In the genomic region with DNA sequence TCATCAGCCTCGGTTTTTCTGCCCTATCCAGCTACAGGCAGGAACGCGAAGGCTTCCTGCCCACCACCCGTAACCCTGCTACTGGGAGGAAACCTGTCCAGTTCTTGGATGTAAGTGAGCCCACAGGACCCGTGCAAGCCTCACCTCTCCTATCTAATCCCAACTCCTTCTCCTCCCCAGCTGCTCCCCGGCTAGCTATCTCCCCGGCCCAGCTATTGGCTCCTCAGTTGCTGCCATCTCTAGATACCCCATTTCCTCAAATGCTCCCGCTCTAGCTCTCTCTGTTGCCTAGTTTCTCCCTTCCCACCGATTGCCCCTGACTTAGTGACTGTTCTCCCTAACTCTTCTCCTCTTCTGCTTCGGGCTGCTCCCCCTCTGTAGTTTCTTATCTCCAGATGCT, we compare ENCODE assay signal across 12 mouse cellular contexts. TPM values are rescaled to one million over a fixed set of nuclear protein-coding genes. Genes with fewer than 3 reads are reported as not detected.
DNase-seq lines count a peak whose midpoint lies in the region; ATAC-seq lines count a peak whose summit lies in the region.
"Had no signal": no experiment of that assay in that cellular context is flagged by ENCODE, and none has a peak within 500 bp of the region (broad histone marks: within the 10 kb centered on the region; RNA-seq: fewer than 3 reads in every experiment).

No protein-coding gene starts in this region.

- H3K4me2 ChIP-seq in midbrain, embryonic 11.5 days: no peak overlapping the region
- peak overlapping the region; percentile 74 for H3K4me2 ChIP-seq in liver, embryonic 11.5 days
- peak overlapping the region; percentile 35; the same call in 1 of the 2 replicates for H3K4me2 ChIP-seq in stomach, embryonic 14.5 days (replicated peaks; ENCODE audit: low read depth, low read length)

- no peak overlapping the region for H3K9ac ChIP-seq in midbrain, embryonic 11.5 days (ENCODE audit: low read length)
- peak overlapping the region; percentile 64 for H3K9ac ChIP-seq in liver, embryonic 11.5 days (ENCODE audit: low read depth, low read length)
- no peak overlapping the region for H3K9ac ChIP-seq in stomach, embryonic 14.5 days (replicated peaks; ENCODE audit: low read depth, low read length)

- no peak for DNase-seq in heart, embryonic 10.5 days (ENCODE audit: low spot score)
- DNase-seq in heart, adult 8-10 months (ENCODE audit: low spot score): no peak
- DNase-seq in midbrain, embryonic 10.5 days (ENCODE audit: low spot score): no peak
- no peak for DNase-seq in midbrain, embryonic 11.5 days (ENCODE audit: low spot score, missing footprints)
- no peak for DNase-seq in liver, embryonic 11.5 days (ENCODE audit: low spot score)
- DNase-seq in layer of hippocampus, adult 9-10 months (ENCODE audit: low spot score): no peak
- no peak for DNase-seq in thymus, postnatal 25 days
- DNase-seq: B cell, adult 2 months; cerebellum, postnatal 14 days; heart, postnatal 4 days had no signal

- H3K27ac ChIP-seq in heart, embryonic 10.5 days: no peak overlapping the region
- H3K27ac ChIP-seq in midbrain, embryonic 10.5 days (replicated peaks): no peak overlapping the region
- no peak overlapping the region for H3K27ac ChIP-seq in midbrain, embryonic 11.5 days (ENCODE audit: low read depth, low read length)
- H3K27ac ChIP-seq in liver, embryonic 11.5 days (ENCODE audit: low read depth, low read length): peak overlapping the region; percentile 62; the same call in 1 of the 2 replicates
- H3K27ac ChIP-seq in stomach, embryonic 14.5 days (ENCODE audit: low read length): no peak overlapping the region

- WGBS in heart, embryonic 10.5 days: 24% methylated on average over 10 of the region's 10 CpGs
- 34% methylated on average over 10 of the region's 10 CpGs for WGBS in midbrain, embryonic 10.5 days
- WGBS in midbrain, embryonic 11.5 days: 23% methylated on average over 9 of the region's 10 CpGs
- WGBS in liver, embryonic 11.5 days: 14% methylated on average over 10 of the region's 10 CpGs
- WGBS in stomach, embryonic 14.5 days: 34% methylated on average over 10 of the region's 10 CpGs

- peaks cover 13% of the 10 kb centered on the region; the same call in 1 of the 2 replicates for H3K27me3 ChIP-seq in heart, embryonic 10.5 days (ENCODE audit: insufficient read depth, poor library complexity, severe bottlenecking)
- H3K27me3 ChIP-seq in midbrain, embryonic 10.5 days (ENCODE audit: low read depth, poor library complexity, severe bottlenecking): peaks cover 25% of the 10 kb centered on the region
- no peaks in the 10 kb centered on the region for H3K27me3 ChIP-seq in midbrain, embryonic 11.5 days (ENCODE audit: control insufficient read depth, insufficient read depth, low read length)
- no peaks in the 10 kb centered on the region for H3K27me3 ChIP-seq in liver, embryonic 11.5 days (replicated peaks; ENCODE audit: control insufficient read depth, insufficient read depth, low read length)
- H3K27me3 ChIP-seq in stomach, embryonic 14.5 days (ENCODE audit: control insufficient read depth, insufficient read depth, low read length): no peaks in the 10 kb centered on the region

- H3K9me3 ChIP-seq in heart, embryonic 10.5 days: no peaks in the 10 kb centered on the region
- H3K9me3 ChIP-seq in midbrain, embryonic 10.5 days (replicated peaks): peaks cover 12% of the 10 kb centered on the region; the same call in 1 of the 2 replicates
- H3K9me3 ChIP-seq in midbrain, embryonic 11.5 days (ENCODE audit: control insufficient read depth, low read length): no peaks in the 10 kb centered on the region
- H3K9me3 ChIP-seq in liver, embryonic 11.5 days (ENCODE audit: control insufficient read depth, low read length): no peaks in the 10 kb centered on the region
- H3K9me3 ChIP-seq in stomach, embryonic 14.5 days (ENCODE audit: control insufficient read depth, low read depth, low read length): no peaks in the 10 kb centered on the region

- no peaks in the 10 kb centered on the region for H3K36me3 ChIP-seq in heart, embryonic 10.5 days
- H3K36me3 ChIP-seq in midbrain, embryonic 10.5 days: no peaks in the 10 kb centered on the region
- H3K36me3 ChIP-seq in midbrain, embryonic 11.5 days (ENCODE audit: control insufficient read depth, insufficient read depth, low read length): no peaks in the 10 kb centered on the region
- no peaks in the 10 kb centered on the region for H3K36me3 ChIP-seq in liver, embryonic 11.5 days (ENCODE audit: control insufficient read depth, insufficient read depth, low read length)
- H3K36me3 ChIP-seq in stomach, embryonic 14.5 days (ENCODE audit: control insufficient read depth, insufficient read depth, low read length): no peaks in the 10 kb centered on the region

- ATAC-seq in midbrain, embryonic 11.5 days (ENCODE audit: low FRiP score): no peak
- peak; percentile 88 for ATAC-seq in liver, embryonic 11.5 days (replicated peaks; ENCODE audit: low FRiP score)
- peak; percentile 42; the same call in 1 of the 2 replicates for ATAC-seq in stomach, embryonic 14.5 days (ENCODE audit: insufficient number of reproducible peaks, insufficient read depth, low FRiP score, low read depth)

- H3K4me1 ChIP-seq in heart, embryonic 10.5 days: 0 out of 2 replicates have a peak, but pooled peaks cover 4% of the 10 kb centered on the region
- no peaks in the 10 kb centered on the region for H3K4me1 ChIP-seq in midbrain, embryonic 10.5 days
- no peaks in the 10 kb centered on the region for H3K4me1 ChIP-seq in midbrain, embryonic 11.5 days (ENCODE audit: control insufficient read depth, insufficient read depth, low read length)
- H3K4me1 ChIP-seq in liver, embryonic 11.5 days (replicated peaks; ENCODE audit: control insufficient read depth, insufficient read depth, low read length): no peaks in the 10 kb centered on the region
- no peaks in the 10 kb centered on the region for H3K4me1 ChIP-seq in stomach, embryonic 14.5 days (ENCODE audit: control insufficient read depth, insufficient read depth, low read length)

- H3K4me3 ChIP-seq in heart, embryonic 10.5 days: peak overlapping the region; percentile 46
- peak overlapping the region; percentile 29; the same call in 1 of the 2 replicates for H3K4me3 ChIP-seq in midbrain, embryonic 10.5 days
- no peak overlapping the region for H3K4me3 ChIP-seq in midbrain, embryonic 11.5 days (ENCODE audit: low read depth, low read length)
- peak overlapping the region; percentile 51 for H3K4me3 ChIP-seq in liver, embryonic 11.5 days (ENCODE audit: low read depth, low read length)
- peak overlapping the region; percentile 6; the same call in 1 of the 2 replicates for H3K4me3 ChIP-seq in stomach, embryonic 14.5 days (ENCODE audit: low read depth, low read length)

RNA-seq across cellular contexts. Expression of a gene that starts 1.1 kb away (rescaled TPM):
- polyA plus RNA-seq in heart, embryonic 10.5 days (2016; fragmentation: Nextera tagmentation; extraction: Ambion mirVana): 15.0 and 16.5 TPM in 2 replicates
- total RNA-seq in heart, adult 8-10 months (2022): under 1 TPM in 3 of 4 experiments, not detected in 1; 0.31 to 0.98 (median 0.43) TPM
- 4.6 and 4.8 TPM in 2 replicates for polyA plus RNA-seq in midbrain, embryonic 10.5 days (2016; fragmentation: Nextera tagmentation; extraction: Ambion mirVana)
- polyA plus RNA-seq in midbrain, embryonic 11.5 days (2014; fragmentation: Nextera tagmentation; extraction: Ambion mirVana): 5.2 and 5.3 TPM in 2 replicates
- 77.7 and 84.1 TPM in 2 replicates for polyA plus RNA-seq in liver, embryonic 11.5 days (2014; fragmentation: Nextera tagmentation; extraction: Ambion mirVana)
- polyA plus RNA-seq in stomach, embryonic 14.5 days (2014; fragmentation: Nextera tagmentation; extraction: Ambion mirVana): 13.0 and 13.8 TPM in 2 replicates

RNA-seq across cellular contexts. Expression of a gene that starts 19.8 kb away (rescaled TPM):
- 30.3 and 40.3 TPM in 2 replicates for polyA plus RNA-seq in heart, embryonic 10.5 days (2016; fragmentation: Nextera tagmentation; extraction: Ambion mirVana)
- total RNA-seq in heart, adult 8-10 months (2022): 10 to 100 TPM in 3 of 4 experiments, 1 to 10 TPM in 1; 9.8 to 12.3 (median 11.2) TPM
- 44.2 and 45.7 TPM in 2 replicates for polyA plus RNA-seq in midbrain, embryonic 10.5 days (2016; fragmentation: Nextera tagmentation; extraction: Ambion mirVana)
- polyA plus RNA-seq in midbrain, embryonic 11.5 days (2014; fragmentation: Nextera tagmentation; extraction: Ambion mirVana): 40.2 and 44.3 TPM in 2 replicates
- 59.6 and 62.7 TPM in 2 replicates for polyA plus RNA-seq in liver, embryonic 11.5 days (2014; fragmentation: Nextera tagmentation; extraction: Ambion mirVana)
- polyA plus RNA-seq in stomach, embryonic 14.5 days (2014; fragmentation: Nextera tagmentation; extraction: Ambion mirVana): 41.5 and 47.9 TPM in 2 replicates

RNA-seq across cellular contexts. Expression of a gene that starts 55.2 kb away (rescaled TPM):
- polyA plus RNA-seq in heart, embryonic 10.5 days (2016; fragmentation: Nextera tagmentation; extraction: Ambion mirVana): not detected in 2 replicates
- total RNA-seq in heart, adult 8-10 months (2022): not detected
- not detected in 2 replicates for polyA plus RNA-seq in midbrain, embryonic 10.5 days (2016; fragmentation: Nextera tagmentation; extraction: Ambion mirVana)
- not detected in 2 replicates for polyA plus RNA-seq in midbrain, embryonic 11.5 days (2014; fragmentation: Nextera tagmentation; extraction: Ambion mirVana)
- polyA plus RNA-seq in liver, embryonic 11.5 days (2014; fragmentation: Nextera tagmentation; extraction: Ambion mirVana): not detected in 2 replicates
- not detected in 2 replicates for polyA plus RNA-seq in stomach, embryonic 14.5 days (2014; fragmentation: Nextera tagmentation; extraction: Ambion mirVana)
- total RNA-seq: heart, postnatal 4 days had no signal
- polyA plus RNA-seq: limb, embryonic 11.5 days had no signal
